Mouse (Mus musculus) brain, embryonic 14.5 days (tissue): Measurements from ENCODE around the gene Entpd8. TPM values are rescaled to one million over a fixed set of nuclear protein-coding genes. Genes with fewer than 3 reads are reported as not detected.

Source experiments
- DNase-seq: peaks from one replicate; pipeline ENCODE4 v3.0.0-alpha.2; 2011; ENCODE audit warnings: low read depth
- CTCF ChIP-seq: fragments of 200-500 bp; IDR thresholded peaks from 2 replicates; pipeline ENCODE4 v1.5.1; 2012; ENCODE audit warnings: inconsistent platforms, mild to moderate bottlenecking, moderate library complexity, borderline replicate concordance; ENCODE audit not compliant: insufficient read depth, insufficient read length; ENCODE audit errors: extremely low read depth
- POLR2A ChIP-seq: fragments of 200-500 bp; IDR thresholded peaks from 2 replicates; pipeline ENCODE4 v1.6.1; 2012; ENCODE audit warnings: mild to moderate bottlenecking, inconsistent platforms, borderline replicate concordance; ENCODE audit not compliant: poor library complexity, insufficient read depth, insufficient read length, severe bottlenecking; ENCODE audit errors: extremely low read depth
- polyA plus RNA-seq: library from polyadenylated mRNA; depleted of rRNA; stranded (reverse); fragments of >200 nt; gene quantifications from 2 replicates; pipeline ENCODE4 v1.2.3, GENCODE M21; 2012; rRNA removed

The Entpd8 gene
- polyA plus RNA-seq: 0.11 and 0.18 TPM in 2 replicates

GRCm38 (mm10) chr2:25080076-25080475, at the start of gene Entpd8:
Gene Entpd8, plus strand, starts transcription at chr2:25080304.
- TF ChIP-seq CTCF: no peak
- no peak for TF ChIP-seq POLR2A
- DNase-seq: no peak

- no peak for DNase-seq
- no peak for TF ChIP-seq POLR2A
- no peak for TF ChIP-seq CTCF
Observed at GRCm38 (mm10) chr2:25034994-25035393, 45.1 kb upstream of the Entpd8 start.

GRCm38 (mm10) chr2:25040089-25040488, 40.0 kb upstream of the Entpd8 start:
- DNase-seq: no peak
- TF ChIP-seq CTCF (no peak), POLR2A (no peak)

GRCm38 (mm10) chr2:25050921-25051320, 29.2 kb upstream of the Entpd8 start:
- DNase-seq: peak; percentile 65
- TF ChIP-seq CTCF (no peak), POLR2A (no peak)

GRCm38 (mm10) chr2:25051450-25051849, 28.7 kb upstream of the Entpd8 start:
- DNase-seq: no peak
- no peak for TF ChIP-seq POLR2A
- no peak for TF ChIP-seq CTCF

GRCm38 (mm10) chr2:25053101-25053500, 27.0 kb upstream of the Entpd8 start:
- TF ChIP-seq POLR2A: no peak
- TF ChIP-seq CTCF: no peak

GRCm38 (mm10) chr2:25054221-25055067, 25.7 kb upstream of the Entpd8 start, which contains the start of gene Nsmf:
Gene Nsmf, plus strand, starts transcription at chr2:25054355.
- peak; percentile 92 for DNase-seq
- TF ChIP-seq POLR2A (peak; percentile 83), CTCF (0 out of 2 replicates have a peak, but pooled peaks have one; percentile 9)

More at GRCm38 (mm10) chr2:25053101-25053500, 27.0 kb upstream of the Entpd8 start:
- DNase-seq: no peak

GRCm38 (mm10) chr2:25055068-25055405, 25.1 kb upstream of the Entpd8 start:
- peak; percentile 87 for DNase-seq
- TF ChIP-seq CTCF: no peak
- no peak for TF ChIP-seq POLR2A

- TF ChIP-seq CTCF (no peak), POLR2A (no peak)
- peak; percentile 8 for DNase-seq
Observed at GRCm38 (mm10) chr2:25055409-25056155, 24.5 kb upstream of the Entpd8 start.

- TF ChIP-seq POLR2A: no peak
- TF ChIP-seq CTCF: no peak
- no peak for DNase-seq
Observed at GRCm38 (mm10) chr2:25058926-25059325, 21.2 kb upstream of the Entpd8 start.

GRCm38 (mm10) chr2:25063523-25063922, 16.6 kb upstream of the Entpd8 start:
- no peak for DNase-seq
- TF ChIP-seq POLR2A: no peak
- TF ChIP-seq CTCF: no peak
